Comparison of ENCODE assay signal across 30 mouse cellular contexts in genomic region chr2:173154962-173155361, GRCm38 (mm10). TPM values are rescaled to one million over a fixed set of nuclear protein-coding genes. Genes with fewer than 3 reads are reported as not detected.
A peak's percentile ranks its signal among the peaks of the same experiment; 100 is the strongest.
DNase-seq lines count a peak whose midpoint lies in the region; TF ChIP-seq lines count a peak whose summit lies in the region.
"Had no signal": no experiment of that assay in that cellular context is flagged by ENCODE, and none has a peak within 500 bp of the region (broad histone marks: within the 10 kb centered on the region; RNA-seq: fewer than 3 reads in every experiment).

No protein-coding gene starts in this region.

- peak overlapping the region; percentile 66 for H3K4me3 ChIP-seq in brown adipose tissue, adult 24 weeks (ENCODE audit: insufficient read depth, low read depth, low read length)
- H3K4me3 ChIP-seq in small intestine, adult 2 months (ENCODE audit: low read depth, low read length) = peak overlapping the region; percentile 64
- H3K4me3 ChIP-seq: embryonic facial prominence, embryonic 10.5 days; embryonic facial prominence, embryonic 13.5 days; erythroblast, embryonic 14.5 days; forebrain, embryonic 12.5 days; forebrain, embryonic 15.5 days; heart, embryonic 12.5 days; heart, embryonic 15.5 days; hindbrain, embryonic 10.5 days; hindbrain, embryonic 13.5 days had no signal

- H3K36me3 ChIP-seq in small intestine, adult 2 months (ENCODE audit: control insufficient read depth, insufficient read depth, low read length) = peaks cover 30% of the 10 kb centered on the region
- H3K36me3 ChIP-seq: embryonic facial prominence, embryonic 10.5 days; embryonic facial prominence, embryonic 13.5 days; forebrain, embryonic 12.5 days; forebrain, embryonic 15.5 days; heart, embryonic 12.5 days; heart, embryonic 15.5 days; hindbrain, embryonic 10.5 days; hindbrain, embryonic 13.5 days had no signal

- H3K27ac ChIP-seq in brown adipose tissue, adult 24 weeks (replicated peaks; ENCODE audit: low read depth, low read length) = peak overlapping the region; percentile 89
- H3K27ac ChIP-seq in small intestine, adult 2 months (ENCODE audit: insufficient read depth, low read depth, low read length) = no peak overlapping the region
- H3K27ac ChIP-seq: embryonic facial prominence, embryonic 10.5 days; embryonic facial prominence, embryonic 13.5 days; forebrain, embryonic 12.5 days; forebrain, embryonic 15.5 days; heart, embryonic 15.5 days; hindbrain, embryonic 10.5 days; hindbrain, embryonic 13.5 days had no signal

- 95% methylated on average over 14 of the region's 14 CpGs for WGBS in small intestine, adult 2 months

- peak; percentile 28 for DNase-seq in kidney, adult 18-20 months
- no peak for DNase-seq in kidney, postnatal 4 days
- DNase-seq in kidney, postnatal 14 days = peak; percentile 13
- DNase-seq in kidney, postnatal 10 days = no peak
- DNase-seq: adrenal gland, adult 2 months; adrenal gland, postnatal 14 days; cerebellum, adult 11-12 months; cerebellum, adult 8-10 months; cerebellum, postnatal 10 days; cerebellum, postnatal 36 days; embryo, embryonic 11 days; gastrocnemius, postnatal 10 days; heart, adult 11 months; heart, postnatal 10 days; heart, postnatal 36 days had no signal

- no peaks in the 10 kb centered on the region for H3K27me3 ChIP-seq in small intestine, adult 2 months (ENCODE audit: control insufficient read depth, insufficient read depth, low read length)
- H3K27me3 ChIP-seq: embryonic facial prominence, embryonic 13.5 days; forebrain, embryonic 12.5 days; forebrain, embryonic 15.5 days; heart, embryonic 12.5 days; heart, embryonic 15.5 days had no signal

- no peak for TF ChIP-seq CTCF in small intestine, adult 2 months (IDR thresholded peaks at IDR 0.05; ENCODE audit: extremely low read depth, insufficient read length, insufficient replicate concordance, low read depth, low read length)

- H3K4me1 ChIP-seq in brown adipose tissue, adult 24 weeks (ENCODE audit: control insufficient read depth, insufficient read depth, insufficient read length, low read length) = peaks cover 9% of the 10 kb centered on the region
- H3K4me1 ChIP-seq in small intestine, adult 2 months (ENCODE audit: control insufficient read depth, insufficient read depth, insufficient read length, low read length) = peaks cover 22% of the 10 kb centered on the region
- H3K4me1 ChIP-seq: embryonic facial prominence, embryonic 13.5 days; forebrain, embryonic 15.5 days had no signal

- no peak for TF ChIP-seq POLR2A in small intestine, adult 2 months (IDR thresholded peaks at IDR 0.05; ENCODE audit: low read depth, low read length)

RNA-seq across cellular contexts. Expression of gene Pck1, which starts 2.1 kb away (rescaled TPM):
- polyA plus RNA-seq in brown adipose tissue, adult 24 weeks (2012; ENCODE audit: insufficient read depth, insufficient read length, missing spikeins) = 1,317 and 1,888 TPM in 2 replicates
- 5.2 and 46.3 TPM in 2 replicates for polyA plus RNA-seq in small intestine, adult 2 months (2012; rRNA removed)
- polyA plus RNA-seq: C2C12; CD4-positive, CD25-positive, alpha-beta regulatory T cell, adult 4 months; embryonic facial prominence, embryonic 10.5 days; embryonic facial prominence, embryonic 13.5 days; forebrain, embryonic 12.5 days; forebrain, embryonic 15.5 days; hindbrain, embryonic 10.5 days; hindbrain, embryonic 13.5 days; hindbrain, embryonic 16.5 days had no signal

RNA-seq across cellular contexts. Expression of gene Ctcfl, which starts 35.6 kb away (rescaled TPM):
- 0.55 TPM in 1 of 2 replicates, not detected in the other for polyA plus RNA-seq in brown adipose tissue, adult 24 weeks (2012; ENCODE audit: insufficient read depth, insufficient read length, missing spikeins)
- polyA plus RNA-seq in small intestine, adult 2 months (2012; rRNA removed) = 0.05 TPM in 1 of 2 replicates, not detected in the other
- polyA plus RNA-seq: adrenal gland, adult 2 months; C2C12; CD4-positive, CD25-positive, alpha-beta regulatory T cell, adult 4 months; cortical plate, adult 2 months; erythroblast, embryonic 14.5 days had no signal

Comparison
In these comparisons a context has a peak if more than half of its experiments do, and no peak if none do; other contexts are left out.
1. DNase-seq: peak in kidney, adult 18-20 months (single experiment) and kidney, postnatal 14 days (single experiment); none in kidney, postnatal 4 days (0 of 2) and kidney, postnatal 10 days (single experiment).
2. RNA of gene Pck1, which starts 2.1 kb away (polyA plus RNA-seq): 1,317 to 1,888 TPM in brown adipose tissue, adult 24 weeks; 5.2 to 46.3 TPM in small intestine, adult 2 months; every median in the first group is over 10 times any median in the second.